Mouse (Mus musculus): ENCODE data around the gene Cct8. TPM values are rescaled to one million over a fixed set of nuclear protein-coding genes. Genes with fewer than 3 reads are reported as not detected.
A peak's percentile ranks its signal among the peaks of the same experiment; 100 is the strongest.
"Not testable (repeated sequence)": the region's sequence is repeated elsewhere in the genome, so short reads cannot be mapped to it uniquely, and the experiment has no call there.

The Cct8 gene
- polyA plus RNA-seq, 1 experiment from 2014 or later = 470 TPM

DNA sequence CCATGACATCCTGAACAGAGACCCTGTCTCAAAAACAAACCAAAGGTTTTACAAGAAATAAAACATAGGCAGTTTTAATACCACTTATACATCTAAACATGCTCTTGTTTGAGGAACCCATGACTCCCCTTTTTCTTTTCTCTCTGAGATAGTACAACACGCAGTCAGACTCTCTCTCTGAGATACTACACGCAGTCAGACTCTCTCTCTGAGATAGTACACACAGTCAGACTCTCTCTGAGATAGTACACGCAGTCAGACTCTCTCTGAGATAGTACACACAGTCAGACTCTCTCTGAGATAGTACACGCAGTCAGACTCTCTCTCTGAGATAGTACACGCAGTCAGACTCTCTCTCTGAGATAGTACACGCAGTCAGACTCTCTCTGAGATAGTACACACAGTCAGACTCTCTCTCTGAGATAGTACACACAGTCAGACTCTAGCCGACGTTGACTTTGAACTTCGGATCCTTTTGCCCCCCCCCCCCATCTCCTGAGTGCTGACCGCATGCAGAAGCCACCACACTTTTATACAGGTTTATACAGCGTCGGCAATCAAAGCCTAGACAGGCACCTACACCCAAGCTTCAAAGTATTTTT lies 3.4 kb downstream of the Cct8 start:
- H3K4me2 ChIP-seq; H3K9me3 ChIP-seq; H3K27me3 ChIP-seq; H3K9ac ChIP-seq; H3K4me3 ChIP-seq; H3K27ac ChIP-seq; ATAC-seq (ENCODE audit: insufficient number of reproducible peaks, insufficient read depth, low FRiP score, low TSS enrichment, low read depth): not testable (repeated sequence)
- H3K4me1 ChIP-seq = peaks cover 16% of the 10 kb centered on the region
- H3K36me3 ChIP-seq = peaks cover 66% of the 10 kb centered on the region
- WGBS = 92% methylated on average over 12 of the region's 12 CpGs

GRCm38 (mm10) chr16:87488605-87489004 lies 7.1 kb downstream of the Cct8 start:
- H3K9ac ChIP-seq = no peak overlapping the region
- no peak for ATAC-seq (ENCODE audit: insufficient number of reproducible peaks, insufficient read depth, low FRiP score, low TSS enrichment, low read depth)
- no peaks in the 10 kb centered on the region for H3K27me3 ChIP-seq
- H3K9me3 ChIP-seq = no peaks in the 10 kb centered on the region
- no peak overlapping the region for H3K4me3 ChIP-seq
- WGBS = 87% methylated on average over 2 of the region's 2 CpGs
- H3K4me2 ChIP-seq = no peak overlapping the region
- H3K27ac ChIP-seq = no peak overlapping the region
- H3K4me1 ChIP-seq = no peaks in the 10 kb centered on the region
- peaks cover 95% of the 10 kb centered on the region for H3K36me3 ChIP-seq

DNA sequence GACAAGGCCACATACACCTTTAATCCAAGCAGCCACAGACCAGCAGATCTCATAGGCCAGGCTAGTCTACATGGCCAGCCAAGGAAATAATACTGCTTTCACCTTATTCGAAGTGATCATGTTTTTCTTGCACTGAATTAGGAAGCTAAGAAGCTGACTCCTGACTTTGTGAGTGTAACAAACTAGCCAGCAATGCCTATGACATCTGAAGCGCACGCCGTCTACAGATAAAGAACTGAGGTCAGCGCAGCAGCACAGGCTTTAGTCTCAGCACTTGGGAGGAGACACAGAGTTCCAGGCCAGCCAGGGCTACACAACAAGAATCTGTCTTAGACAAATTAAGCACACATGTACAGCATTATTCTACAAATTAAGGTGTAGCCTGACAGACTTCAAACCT lies 8.9 kb downstream of the Cct8 start:
- WGBS = 94% methylated on average over 5 of the region's 5 CpGs
- H3K4me3 ChIP-seq = no peak overlapping the region
- no peak overlapping the region for H3K4me2 ChIP-seq
- no peaks in the 10 kb centered on the region for H3K4me1 ChIP-seq
- no peak overlapping the region for H3K9ac ChIP-seq
- H3K27me3 ChIP-seq = no peaks in the 10 kb centered on the region
- no peaks in the 10 kb centered on the region for H3K9me3 ChIP-seq
- H3K36me3 ChIP-seq = peaks cover 95% of the 10 kb centered on the region
- H3K27ac ChIP-seq = no peak overlapping the region
- no peak for ATAC-seq (ENCODE audit: insufficient number of reproducible peaks, insufficient read depth, low FRiP score, low TSS enrichment, low read depth)

- no peak overlapping the region for H3K27ac ChIP-seq
- WGBS = 75% methylated on average over 5 of the region's 5 CpGs
- H3K9me3 ChIP-seq = no peaks in the 10 kb centered on the region
- H3K27me3 ChIP-seq = no peaks in the 10 kb centered on the region
- no peak overlapping the region for H3K9ac ChIP-seq
- H3K36me3 ChIP-seq = peaks cover 84% of the 10 kb centered on the region
- H3K4me3 ChIP-seq = no peak overlapping the region
- no peak overlapping the region for H3K4me2 ChIP-seq
- ATAC-seq (ENCODE audit: insufficient number of reproducible peaks, insufficient read depth, low FRiP score, low TSS enrichment, low read depth) = 0 out of 2 replicates have a peak, but pooled peaks have one; percentile 56
- H3K4me1 ChIP-seq = no peaks in the 10 kb centered on the region
Measured at GRCm38 (mm10) chr16:87484367-87484766, 11.3 kb downstream of the Cct8 start.

- no peak overlapping the region for H3K27ac ChIP-seq
- WGBS = 82% methylated on average over 4 of the region's 4 CpGs
- no peak overlapping the region for H3K4me3 ChIP-seq
- ATAC-seq (ENCODE audit: insufficient number of reproducible peaks, insufficient read depth, low FRiP score, low TSS enrichment, low read depth) = no peak
- H3K4me2 ChIP-seq = no peak overlapping the region
- H3K9ac ChIP-seq = no peak overlapping the region
- H3K4me1 ChIP-seq = no peaks in the 10 kb centered on the region
- no peaks in the 10 kb centered on the region for H3K9me3 ChIP-seq
- peaks cover 81% of the 10 kb centered on the region for H3K36me3 ChIP-seq
- H3K27me3 ChIP-seq = no peaks in the 10 kb centered on the region
Measured at GRCm38 (mm10) chr16:87470579-87470978, 25.1 kb downstream of the Cct8 start.

DNA sequence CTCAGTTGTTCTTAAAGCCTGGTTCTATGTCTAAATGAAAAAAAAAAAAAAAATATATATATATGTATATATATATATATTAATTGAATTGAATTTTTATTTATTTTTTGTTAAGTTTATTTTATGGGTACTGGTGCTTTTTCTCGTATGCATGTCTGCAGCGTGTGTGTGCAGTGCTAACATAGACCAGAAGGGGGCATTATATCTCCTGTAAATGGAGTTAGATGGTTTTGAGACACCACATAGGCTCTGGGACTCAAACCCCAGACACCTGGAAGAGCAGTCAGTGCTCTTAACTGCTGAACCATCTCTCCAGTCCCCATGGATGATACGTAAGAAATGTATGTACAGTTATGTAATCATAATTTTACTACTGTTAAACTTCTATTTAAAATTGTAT lies 36.9 kb downstream of the Cct8 start:
- Histone ChIP-seq H3K27me3 (no peaks in the 10 kb centered on the region), H3K4me2 (no peak overlapping the region), H3K4me1 (peaks cover 8% of the 10 kb centered on the region), H3K4me3 (no peak overlapping the region), H3K36me3 (peaks cover 26% of the 10 kb centered on the region), H3K9ac (no peak overlapping the region), H3K27ac (no peak overlapping the region), H3K9me3 (no peaks in the 10 kb centered on the region)
- WGBS = 95% methylated on average over 3 of the region's 3 CpGs
- ATAC-seq (ENCODE audit: insufficient number of reproducible peaks, insufficient read depth, low FRiP score, low TSS enrichment, low read depth) = no peak

GRCm38 (mm10) chr16:87455180-87455611 lies 40.5 kb downstream of the Cct8 start:
- Histone ChIP-seq H3K4me1 (peaks cover 8% of the 10 kb centered on the region), H3K9ac (peak overlapping the region; percentile 91), H3K4me3 (peak overlapping the region; percentile 94), H3K9me3 (no peaks in the 10 kb centered on the region), H3K4me2 (peak overlapping the region; percentile 83), H3K27me3 (no peaks in the 10 kb centered on the region), H3K36me3 (0 out of 2 replicates have a peak, but pooled peaks cover 4% of the 10 kb centered on the region), H3K27ac (peak overlapping the region; percentile 73)
- under 1% methylated on average over 38 of the region's 38 CpGs for WGBS
- ATAC-seq (ENCODE audit: insufficient number of reproducible peaks, insufficient read depth, low FRiP score, low TSS enrichment, low read depth) = peak; percentile 49; the same call in 1 of the 2 replicates

- H3K9me3 ChIP-seq = no peaks in the 10 kb centered on the region
- peak within 1 kb of the TSS; percentile 73 for H3K27ac ChIP-seq
- peak within 1 kb of the TSS; percentile 91 for H3K9ac ChIP-seq
- peaks cover 8% of the 10 kb centered on the region for H3K4me1 ChIP-seq
- peak; percentile 97 for ATAC-seq (ENCODE audit: insufficient number of reproducible peaks, insufficient read depth, low FRiP score, low TSS enrichment, low read depth)
- no peaks in the 10 kb centered on the region for H3K36me3 ChIP-seq
- peak within 1 kb of the TSS; percentile 94 for H3K4me3 ChIP-seq
- 8% methylated on average over 45 of the region's 45 CpGs for WGBS
- peak within 1 kb of the TSS; percentile 83 for H3K4me2 ChIP-seq
- H3K27me3 ChIP-seq = no peaks in the 10 kb centered on the region
Measured at GRCm38 (mm10) chr16:87454419-87455179, 41.1 kb downstream of the Cct8 start, which contains the start of gene Usp16. Usp16 (plus strand) TSS chr16:87454703.

DNA sequence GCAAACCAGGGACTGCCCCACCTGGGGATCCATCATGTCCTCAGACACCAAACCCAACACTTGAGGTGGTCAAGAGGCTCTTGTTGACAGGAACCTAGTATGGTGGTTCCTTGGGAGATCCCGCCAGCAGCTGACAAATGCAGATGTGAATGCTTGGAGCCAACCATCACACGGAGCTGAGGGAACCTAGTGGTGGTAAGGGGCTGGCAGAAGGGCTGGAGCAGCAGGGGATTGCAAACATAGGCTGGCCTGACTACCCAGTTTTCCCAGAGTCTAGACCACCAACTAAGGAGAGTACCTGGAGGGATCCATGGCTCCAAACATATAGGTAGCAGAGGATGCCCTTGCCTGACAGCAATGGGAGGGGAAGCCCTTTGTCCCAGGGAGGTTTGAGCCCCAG lies 42.4 kb downstream of the Cct8 start:
- Histone ChIP-seq H3K9ac (no peak overlapping the region), H3K9me3 (no peaks in the 10 kb centered on the region), H3K4me3 (no peak overlapping the region), H3K36me3 (no peaks in the 10 kb centered on the region), H3K4me1 (peaks cover 8% of the 10 kb centered on the region), H3K27me3 (no peaks in the 10 kb centered on the region), H3K4me2 (no peak overlapping the region), H3K27ac (no peak overlapping the region)
- WGBS = 87% methylated on average over 2 of the region's 2 CpGs
- ATAC-seq (ENCODE audit: insufficient number of reproducible peaks, insufficient read depth, low FRiP score, low TSS enrichment, low read depth) = no peak

DNA sequence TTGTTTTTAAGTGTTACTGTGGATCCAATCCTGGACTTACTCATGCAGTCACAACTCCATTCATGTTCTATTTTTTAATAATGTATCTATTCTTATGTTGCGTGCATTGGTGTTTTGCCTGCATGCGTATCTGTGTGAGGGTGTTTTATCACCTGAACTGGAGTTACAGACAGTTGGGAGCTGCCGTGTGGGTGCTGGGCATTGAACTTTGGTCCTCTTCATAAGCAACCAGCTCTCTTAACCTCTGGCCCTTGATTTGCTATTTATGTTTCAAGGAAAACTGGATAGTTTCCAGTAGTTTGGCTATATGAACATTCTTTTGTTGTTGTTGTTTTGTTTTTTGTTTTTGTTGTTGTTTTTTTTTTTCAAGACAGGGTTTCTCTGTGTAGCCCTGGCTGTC lies 50.1 kb downstream of the Cct8 start:
- Histone ChIP-seq H3K36me3 (no peaks in the 10 kb centered on the region), H3K27me3 (no peaks in the 10 kb centered on the region), H3K27ac (no peak overlapping the region), H3K4me3 (no peak overlapping the region), H3K4me2 (no peak overlapping the region), H3K9ac (no peak overlapping the region), H3K4me1 (peaks cover 13% of the 10 kb centered on the region), H3K9me3 (no peaks in the 10 kb centered on the region)
- 95% methylated on average over 3 of the region's 3 CpGs for WGBS
- ATAC-seq (ENCODE audit: insufficient number of reproducible peaks, insufficient read depth, low FRiP score, low TSS enrichment, low read depth) = no peak

DNA sequence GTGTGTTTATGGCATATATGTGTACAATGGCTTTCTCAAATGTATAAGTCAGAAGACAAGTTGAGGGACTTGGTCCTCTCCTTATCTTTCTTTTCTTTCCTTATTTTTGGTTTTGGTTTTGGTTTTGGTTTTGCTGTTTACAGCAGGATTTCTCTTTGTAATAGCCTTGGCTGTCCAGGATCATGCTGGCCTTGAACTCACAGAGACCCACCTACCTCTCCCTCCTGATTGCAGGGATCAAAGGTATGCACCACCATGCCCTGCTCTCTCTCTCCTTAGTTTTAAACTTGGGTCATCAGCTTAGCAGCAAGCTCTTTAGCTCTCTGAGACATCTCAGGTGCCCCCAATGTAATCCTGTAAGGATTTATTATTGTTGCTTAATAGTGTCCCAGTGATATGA lies 50.6 kb downstream of the Cct8 start:
- Histone ChIP-seq H3K4me2 (no peak overlapping the region), H3K9me3 (no peaks in the 10 kb centered on the region), H3K27ac (no peak overlapping the region), H3K4me1 (peaks cover 13% of the 10 kb centered on the region), H3K9ac (no peak overlapping the region), H3K36me3 (no peaks in the 10 kb centered on the region), H3K4me3 (no peak overlapping the region), H3K27me3 (no peaks in the 10 kb centered on the region)
- no peak for ATAC-seq (ENCODE audit: insufficient number of reproducible peaks, insufficient read depth, low FRiP score, low TSS enrichment, low read depth)

GRCm38 (mm10) chr16:87444071-87444470 lies 51.6 kb downstream of the Cct8 start:
- Histone ChIP-seq H3K4me1 (peaks cover 17% of the 10 kb centered on the region), H3K9me3 (no peaks in the 10 kb centered on the region), H3K9ac (no peak overlapping the region), H3K36me3 (no peaks in the 10 kb centered on the region), H3K27me3 (no peaks in the 10 kb centered on the region), H3K27ac (no peak overlapping the region), H3K4me3 (no peak overlapping the region), H3K4me2 (no peak overlapping the region)
- 68% methylated on average over 1 of the region's 1 CpGs for WGBS
- no peak for ATAC-seq (ENCODE audit: insufficient number of reproducible peaks, insufficient read depth, low FRiP score, low TSS enrichment, low read depth)

All from embryonic facial prominence, embryonic 13.5 days (tissue).